Mouse (Mus musculus) kidney, postnatal 36 days (tissue): ENCODE measurements around the gene Pcmt1.
A peak's percentile ranks its signal among the peaks of the same experiment; 100 is the strongest.

Experiments
- DNase-seq, 2 experiments: peaks; one replicate each; pipeline ENCODE4 v3.0.0; 2021 to 2022; ENCODE audit warnings: mixed read lengths in 2 of 2

The Pcmt1 gene

GRCm38 (mm10) chr10:7582891-7583557 lies 97.9 kb downstream of the Pcmt1 start:
- DNase-seq, result peak; percentile 27 to 40

DNA sequence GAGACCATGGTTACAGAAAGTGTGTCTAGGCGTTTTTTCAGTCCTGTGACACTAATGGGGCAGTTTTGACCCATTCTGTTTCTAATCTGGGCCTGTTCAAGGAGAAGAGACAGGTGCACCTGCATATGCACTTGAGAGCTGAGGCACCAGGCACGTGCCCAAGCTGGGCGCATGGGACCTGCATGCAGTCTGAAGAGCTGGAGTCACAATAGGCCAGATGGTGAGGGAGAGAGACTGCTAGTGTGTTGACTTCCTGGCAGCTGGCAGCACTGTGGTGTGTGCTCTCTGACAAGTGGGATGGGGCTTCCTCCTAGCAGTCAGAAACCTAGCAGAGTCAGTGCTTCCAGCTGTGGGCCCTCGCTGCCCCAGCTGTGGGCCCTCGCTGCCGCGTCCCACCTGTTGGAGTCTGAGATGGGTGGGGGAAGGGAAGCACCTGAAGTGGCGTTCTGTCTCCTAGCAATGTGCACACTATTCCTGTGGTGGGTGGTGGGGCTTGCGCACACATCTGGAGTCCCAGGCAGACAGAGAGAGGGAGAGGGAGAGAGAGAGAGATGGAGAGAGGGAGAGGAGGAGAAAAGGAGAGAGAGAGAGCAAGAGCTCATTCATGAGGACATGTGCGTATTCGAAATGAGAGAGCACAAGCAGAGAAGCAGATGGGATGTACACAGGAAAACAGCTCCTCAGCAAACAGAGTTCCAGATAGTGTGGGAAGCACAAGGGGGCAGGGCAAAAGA lies 98.6 kb downstream of the Pcmt1 start:
- no peak for DNase-seq

DNA sequence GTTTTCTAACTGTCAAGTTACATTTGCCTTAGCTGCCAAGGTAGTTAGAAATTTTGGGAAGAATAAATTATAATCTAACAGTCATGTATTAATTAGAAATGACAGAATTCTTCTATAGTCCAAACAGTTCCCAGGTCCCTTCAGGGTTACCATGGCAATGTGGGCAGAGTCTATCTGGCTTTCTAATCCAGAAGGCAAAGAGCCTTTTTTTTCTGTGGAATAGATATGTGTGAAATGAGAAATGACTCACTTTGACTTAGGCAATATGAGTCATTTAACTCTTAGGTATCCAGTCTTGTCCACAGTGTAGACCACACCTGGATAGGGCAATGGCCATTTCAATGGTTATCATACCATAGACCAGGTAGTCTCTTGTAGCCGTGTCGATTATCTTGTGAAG lies 99.5 kb downstream of the Pcmt1 start:
- DNase-seq, result no peak
